Mouse (Mus musculus) kidney, adult 2 months (tissue): ENCODE results near the gene Ehd1. TPM values are rescaled to one million over a fixed set of nuclear protein-coding genes. Genes with fewer than 3 reads are reported as not detected.

Experiments used
- DNase-seq: peaks from one replicate; pipeline ENCODE4 v3.0.0; 2021
- H3K27ac ChIP-seq: fragments of 200-500 bp; 2 replicates; pipeline ENCODE4 v1.5.1; 2012; ENCODE audit warnings: low read depth, low read length, control low read depth, inconsistent platforms; ENCODE audit not compliant: insufficient read depth
- H3K27me3 ChIP-seq: fragments of 200-500 bp; replicated peaks from 2 replicates; pipeline ENCODE4 v1.6.1; 2012; ENCODE audit warnings: mild to moderate bottlenecking, moderate library complexity, low read length, inconsistent platforms; ENCODE audit not compliant: control insufficient read depth, insufficient read depth
- H3K36me3 ChIP-seq: fragments of 200-500 bp; 2 replicates; pipeline ENCODE4 v1.6.1; 2012; ENCODE audit warnings: mild to moderate bottlenecking, moderate library complexity, low read length, inconsistent platforms; ENCODE audit not compliant: control insufficient read depth, insufficient read depth
- H3K4me1 ChIP-seq: fragments of 200-500 bp; 2 replicates; pipeline ENCODE4 v1.6.1; 2011; ENCODE audit warnings: low read length; ENCODE audit not compliant: control insufficient read depth, insufficient read depth
- H3K4me3 ChIP-seq: fragments of 200-500 bp; 2 replicates; pipeline ENCODE4 v1.5.1; 2011; ENCODE audit warnings: mild to moderate bottlenecking, low read depth, low read length, control low read depth; ENCODE audit not compliant: insufficient read depth
- CTCF ChIP-seq: fragments of 200-500 bp; conservative IDR thresholded peaks from 2 replicates; pipeline ENCODE4 v1.5.1; 2011; ENCODE audit warnings: low read depth, mild to moderate bottlenecking, control low read depth, low read length, moderate library complexity, mixed read lengths; ENCODE audit not compliant: insufficient read depth, insufficient read length
- POLR2A ChIP-seq: fragments of 200-500 bp; IDR thresholded peaks from one replicate; pipeline ENCODE4 v1.6.1; 2011; ENCODE audit warnings: low read depth, low read length, control low read depth
- WGBS: fragments of 180-500 bp; shearing (Covaris S2); methylation state at CpG from one replicate; pipeline ENCODE4 v1.1.7; 2018; 5-methylcytosine and 5-hydroxymethylcytosine counted together
- polyA plus RNA-seq: library from polyadenylated mRNA; depleted of rRNA; stranded (reverse); fragments of >200 nt; gene quantifications from 2 replicates; pipeline ENCODE4 v1.2.3, GENCODE M21; 2012

The Ehd1 gene
- polyA plus RNA-seq, 1 experiment = 224 TPM

DNA sequence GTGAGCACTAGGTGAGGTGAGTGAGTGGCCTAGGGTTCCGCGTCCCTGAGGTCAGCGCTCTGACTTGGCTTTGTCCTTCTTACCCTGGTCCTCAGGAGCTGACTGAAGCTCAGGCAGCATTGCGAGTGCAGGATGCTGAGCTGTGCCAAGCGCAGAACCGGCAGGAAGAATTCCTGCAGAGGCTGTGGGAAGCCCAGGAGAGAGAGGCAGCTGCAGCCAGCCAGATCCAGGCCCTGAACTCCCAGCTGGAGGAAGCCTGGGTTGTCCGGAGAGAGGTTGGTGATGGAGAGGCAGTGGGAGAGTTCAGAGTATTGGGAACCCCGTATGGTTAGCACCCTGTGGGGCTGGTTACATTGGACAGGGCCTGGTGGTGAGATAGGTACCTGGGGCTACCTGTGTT is 37.3 kb downstream of the Ehd1 start:
- 83% methylated on average over 8 of the region's 8 CpGs for WGBS
- TF ChIP-seq POLR2A = no peak
- TF ChIP-seq CTCF = no peak
- Histone ChIP-seq H3K36me3 (no peaks in the 10 kb centered on the region; the same call in 1 of the 2 replicates), H3K4me1 (no peaks in the 10 kb centered on the region), H3K27me3 (no peaks in the 10 kb centered on the region), H3K4me3 (no peak overlapping the region), H3K27ac (no peak overlapping the region)
- no peak for DNase-seq

DNA sequence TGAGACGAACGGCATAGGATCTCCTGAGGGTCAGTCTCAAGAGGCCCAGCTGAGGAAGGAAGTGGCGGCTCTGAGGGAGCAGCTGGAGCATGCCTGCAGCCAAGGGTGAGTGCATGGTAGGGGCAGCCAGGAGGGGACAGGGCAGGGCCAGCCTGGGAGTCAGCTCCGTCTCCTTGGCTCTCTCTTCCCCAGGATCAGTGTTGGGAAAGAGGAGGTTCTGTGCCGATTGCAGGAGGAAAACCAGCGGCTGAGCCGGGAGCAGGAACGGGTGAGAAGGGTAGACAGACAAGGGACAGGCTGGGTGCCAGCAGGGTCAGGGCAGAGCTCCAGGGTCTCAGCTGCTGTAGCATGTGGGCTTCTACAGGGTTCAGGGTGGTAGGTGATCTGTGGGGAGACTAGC is 38.0 kb downstream of the Ehd1 start:
- Histone ChIP-seq H3K27ac (no peak overlapping the region), H3K4me1 (no peaks in the 10 kb centered on the region), H3K4me3 (no peak overlapping the region), H3K36me3 (no peaks in the 10 kb centered on the region; the same call in 1 of the 2 replicates), H3K27me3 (no peaks in the 10 kb centered on the region)
- DNase-seq = no peak
- TF ChIP-seq CTCF = no peak
- no peak for TF ChIP-seq POLR2A
- 68% methylated on average over 8 of the region's 8 CpGs for WGBS

DNA sequence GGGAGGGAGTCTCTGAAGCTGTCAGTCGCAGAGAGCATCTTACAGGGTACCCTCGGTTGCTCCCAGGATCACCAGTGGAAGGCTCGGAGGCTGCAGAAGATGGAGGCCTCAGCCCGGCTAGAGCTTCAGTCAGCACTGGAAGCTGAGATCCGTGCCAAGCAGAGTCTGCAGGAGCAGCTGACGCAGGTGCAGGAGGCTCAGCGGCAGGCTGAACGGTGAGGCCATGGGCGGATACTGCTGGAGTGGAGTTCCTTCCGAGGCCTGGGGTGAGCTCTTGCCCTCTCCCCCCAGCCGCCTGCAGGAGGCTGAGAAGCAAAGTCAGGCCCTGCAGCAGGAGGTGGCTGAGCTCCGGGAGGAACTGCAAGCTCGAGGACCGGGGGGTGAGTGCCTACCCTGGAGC is 39.0 kb downstream of the Ehd1 start:
- TF ChIP-seq POLR2A (no peak), CTCF (no peak)
- H3K27me3 ChIP-seq = no peaks in the 10 kb centered on the region
- 83% methylated on average over 14 of the region's 14 CpGs for WGBS
- no peak overlapping the region for H3K4me3 ChIP-seq
- no peaks in the 10 kb centered on the region for H3K4me1 ChIP-seq
- H3K36me3 ChIP-seq = no peaks in the 10 kb centered on the region; the same call in 1 of the 2 replicates
- H3K27ac ChIP-seq = no peak overlapping the region
- DNase-seq = no peak

DNA sequence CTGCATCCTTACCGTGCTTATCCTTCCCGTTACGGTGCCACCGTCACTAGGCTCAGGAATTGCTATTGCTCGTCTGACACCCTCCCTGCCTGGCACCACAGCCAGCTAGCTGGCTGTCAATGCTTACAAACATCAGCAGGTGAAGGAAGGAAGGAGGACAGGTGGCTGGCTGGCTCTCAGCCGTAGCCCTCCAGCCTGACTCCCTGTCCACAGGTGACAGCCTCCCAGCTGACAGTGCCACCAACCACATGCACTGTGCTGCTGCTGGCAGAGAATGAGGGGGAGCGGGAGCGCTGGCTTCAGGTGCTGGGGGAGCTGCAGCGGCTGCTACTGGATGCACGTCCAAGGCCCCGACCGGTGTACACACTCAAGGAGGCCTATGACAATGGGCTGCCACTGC is 41.6 kb downstream of the Ehd1 start:
- TF ChIP-seq CTCF = no peak
- no peak for TF ChIP-seq POLR2A
- no peaks in the 10 kb centered on the region; the same call in 1 of the 2 replicates for H3K36me3 ChIP-seq
- H3K4me1 ChIP-seq = no peaks in the 10 kb centered on the region
- WGBS = 90% methylated on average over 12 of the region's 12 CpGs
- no peaks in the 10 kb centered on the region for H3K27me3 ChIP-seq
- no peak for DNase-seq
- H3K27ac ChIP-seq = no peak overlapping the region
- H3K4me3 ChIP-seq = no peak overlapping the region

DNA sequence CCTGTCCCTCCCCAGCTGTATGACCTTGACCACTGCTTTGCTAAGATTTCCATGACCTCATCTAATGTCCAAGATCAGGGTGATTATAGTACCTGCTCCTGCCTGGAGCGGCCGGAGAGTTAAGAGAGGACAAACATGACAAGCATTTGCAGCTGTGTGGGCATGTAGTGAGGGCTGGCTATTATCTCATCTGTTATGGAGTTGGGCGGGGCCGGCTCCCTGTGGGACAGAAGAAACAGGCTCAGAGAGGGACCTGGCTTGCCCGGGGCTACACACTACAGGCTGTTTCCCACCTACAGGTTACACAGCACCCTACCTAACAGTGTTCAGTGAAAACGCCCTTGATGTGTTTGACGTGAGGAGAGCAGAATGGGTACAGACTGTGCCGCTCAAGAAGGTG is 44.8 kb downstream of the Ehd1 start:
- Histone ChIP-seq H3K27ac (peak overlapping the region; percentile 41), H3K4me1 (no peaks in the 10 kb centered on the region), H3K36me3 (no peaks in the 10 kb centered on the region), H3K27me3 (no peaks in the 10 kb centered on the region), H3K4me3 (no peak overlapping the region)
- no peak for DNase-seq
- TF ChIP-seq CTCF (no peak), POLR2A (no peak)
- WGBS = 74% methylated on average over 8 of the region's 8 CpGs

DNA sequence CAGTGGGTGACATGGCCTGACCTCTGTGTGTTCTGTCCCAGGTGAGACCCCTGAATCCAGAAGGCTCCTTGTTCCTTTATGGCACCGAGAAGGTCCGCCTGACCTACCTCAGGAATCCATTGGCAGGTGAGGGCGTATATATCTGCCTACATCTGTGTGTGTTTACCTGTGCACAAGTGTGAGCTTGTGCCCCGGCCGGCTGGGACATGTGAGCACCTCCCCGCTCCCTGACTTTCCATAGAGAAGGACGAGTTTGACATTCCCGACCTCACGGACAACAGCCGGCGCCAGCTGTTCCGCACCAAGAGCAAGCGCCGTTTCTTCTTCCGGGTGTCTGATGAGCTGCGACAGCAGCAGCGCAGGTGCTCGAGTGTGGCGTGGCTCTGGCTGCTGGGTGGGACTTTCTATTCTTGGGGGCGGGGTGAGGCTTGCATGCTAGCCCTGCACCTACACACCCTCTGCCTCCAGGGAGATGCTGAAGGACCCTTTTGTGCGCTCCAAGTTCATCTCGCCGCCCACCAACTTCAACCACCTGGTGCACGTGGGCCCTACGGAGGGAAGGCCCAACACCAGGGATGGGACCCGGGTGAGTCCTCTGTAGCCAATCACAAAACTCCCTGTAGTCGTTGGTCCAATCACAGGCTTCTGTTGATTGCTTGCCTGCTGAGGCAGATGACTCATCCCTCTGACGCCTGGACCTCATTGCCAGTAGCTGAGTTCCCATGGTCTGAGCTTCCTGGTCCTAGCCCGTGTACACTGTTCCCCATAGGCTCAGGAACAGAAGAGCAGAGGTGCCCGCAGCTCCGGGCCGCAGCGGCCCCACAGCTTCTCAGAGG is 45.5 kb downstream of the Ehd1 start:
- Histone ChIP-seq H3K36me3 (no peaks in the 10 kb centered on the region), H3K27ac (peak overlapping the region; percentile 41), H3K27me3 (no peaks in the 10 kb centered on the region), H3K4me3 (no peak overlapping the region), H3K4me1 (no peaks in the 10 kb centered on the region)
- 78% methylated on average over 33 of the region's 33 CpGs for WGBS
- no peak for DNase-seq
- TF ChIP-seq CTCF = no peak
- no peak for TF ChIP-seq POLR2A

DNA sequence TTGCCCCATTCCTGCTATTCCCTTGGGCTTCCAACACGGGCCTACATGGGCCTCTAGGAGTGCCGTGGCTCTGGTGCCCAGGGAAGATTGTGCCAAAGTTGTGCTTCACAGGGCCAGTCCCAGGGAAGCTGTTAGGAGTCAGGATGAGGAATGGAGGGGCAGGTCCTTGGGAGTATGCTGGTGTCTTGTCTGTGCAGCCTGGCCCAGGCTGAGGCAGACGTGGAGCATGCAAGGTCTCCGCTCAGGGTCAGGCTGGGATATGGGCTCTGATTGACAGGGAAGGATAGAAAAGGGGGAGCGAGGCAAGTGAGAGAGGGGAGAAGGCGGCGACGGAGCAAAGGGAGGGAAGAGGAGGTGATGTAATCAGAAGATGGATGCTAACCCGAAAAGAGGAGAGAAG is 48.2 kb downstream of the Ehd1 start:
- no peaks in the 10 kb centered on the region for H3K4me1 ChIP-seq
- no peak overlapping the region for H3K27ac ChIP-seq
- H3K4me3 ChIP-seq = no peak overlapping the region
- TF ChIP-seq CTCF (no peak), POLR2A (no peak)
- DNase-seq = no peak
- H3K27me3 ChIP-seq = no peaks in the 10 kb centered on the region
- WGBS = 87% methylated on average over 9 of the region's 9 CpGs
- H3K36me3 ChIP-seq = no peaks in the 10 kb centered on the region
